Mouse (Mus musculus): ENCODE results near the gene Actn1.

DNA sequence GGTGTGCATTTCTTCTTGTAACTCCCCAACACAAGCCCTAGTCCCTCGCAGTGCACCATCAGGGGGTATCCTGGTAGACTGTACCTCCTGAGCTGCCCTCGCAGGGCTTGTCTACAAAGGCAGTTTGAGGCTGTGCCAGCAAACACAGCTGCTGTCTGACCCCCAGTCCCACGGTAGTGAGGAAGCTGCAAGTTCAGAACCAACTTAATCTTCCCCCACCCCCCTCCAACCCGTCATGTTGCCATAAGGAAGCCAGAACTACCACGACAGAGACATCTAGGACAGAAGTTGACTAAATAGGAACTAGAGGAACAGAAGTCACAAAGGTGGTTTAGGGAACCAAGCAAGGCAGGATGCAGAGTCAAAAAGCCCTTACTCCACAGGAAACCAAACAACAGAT lies 28.9 kb downstream of the Actn1 start:
- TF ChIP-seq GATA1 (IDR thresholded peaks at IDR 0.05; ENCODE audit: borderline replicate concordance, low read length) (no peak), FLI1 (IDR thresholded peaks at IDR 0.05; ENCODE audit: low read length) (no peak)
